Mouse (Mus musculus) liver, adult 2 months (tissue): Measurements from ENCODE around the gene Cabin1.

Experiments used
- CTCF ChIP-seq: fragments of 200-500 bp; IDR thresholded peaks from 2 replicates; pipeline ENCODE4 v1.5.1; 2011; ENCODE audit warnings: low read depth, low read length, control low read depth
- POLR2A ChIP-seq: fragments of 200-500 bp; IDR thresholded peaks from 2 replicates; pipeline ENCODE4 v1.6.1; 2011; ENCODE audit warnings: low read length, control low read depth; ENCODE audit not compliant: insufficient read depth; ENCODE audit errors: extremely low read depth

- TF ChIP-seq POLR2A (no peak), CTCF (no peak)
Observed at GRCm38 (mm10) chr10:75694567-75694966, 69.6 kb downstream of the Cabin1 start.
